Mouse (Mus musculus): ENCODE measurements around the gene Spon1.

The Spon1 gene

DNA sequence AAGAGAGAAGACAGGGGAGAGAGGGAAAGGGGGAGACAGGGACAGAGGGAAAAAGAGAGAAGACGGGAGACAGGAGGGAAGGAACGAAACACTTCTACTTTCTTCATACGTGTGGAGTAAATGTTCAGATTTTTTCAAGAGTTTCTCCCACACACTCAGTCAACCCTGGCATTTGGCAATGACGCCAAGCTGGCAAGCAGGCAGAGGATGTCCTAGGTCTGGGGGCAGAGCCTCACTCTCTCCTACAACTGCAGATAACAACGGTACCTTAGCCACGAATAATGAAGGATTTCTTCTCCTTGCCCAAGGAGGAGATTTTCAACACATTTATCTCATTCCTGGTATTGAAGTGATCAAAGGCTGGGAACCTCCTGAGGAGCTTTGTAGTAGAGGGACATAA lies 321.5 kb downstream of the Spon1 start:
- peak; percentile 48 for DNase-seq (ENCODE audit: low read depth, low spot score)

DNA sequence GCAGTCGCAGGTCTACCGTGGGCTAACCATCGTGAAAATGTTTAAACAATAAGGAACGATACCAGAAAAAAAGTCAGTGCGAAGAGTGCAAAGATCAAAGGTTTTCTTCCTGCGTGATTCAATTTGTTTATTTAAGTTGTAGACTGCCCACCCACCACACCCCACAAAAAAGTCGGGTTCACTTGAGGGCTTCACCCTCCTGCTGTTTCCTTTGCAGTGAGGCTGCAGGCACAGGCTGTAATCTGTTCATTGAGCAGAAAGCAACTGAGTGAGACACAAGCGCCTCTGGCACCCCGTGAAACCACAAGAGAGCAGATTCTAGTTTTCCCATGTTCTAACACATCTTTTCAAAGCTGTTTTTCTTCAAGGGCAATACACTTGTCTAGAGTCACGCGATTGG lies 322.2 kb downstream of the Spon1 start:
- DNase-seq (ENCODE audit: low read depth, low spot score): peak; percentile 93

DNA sequence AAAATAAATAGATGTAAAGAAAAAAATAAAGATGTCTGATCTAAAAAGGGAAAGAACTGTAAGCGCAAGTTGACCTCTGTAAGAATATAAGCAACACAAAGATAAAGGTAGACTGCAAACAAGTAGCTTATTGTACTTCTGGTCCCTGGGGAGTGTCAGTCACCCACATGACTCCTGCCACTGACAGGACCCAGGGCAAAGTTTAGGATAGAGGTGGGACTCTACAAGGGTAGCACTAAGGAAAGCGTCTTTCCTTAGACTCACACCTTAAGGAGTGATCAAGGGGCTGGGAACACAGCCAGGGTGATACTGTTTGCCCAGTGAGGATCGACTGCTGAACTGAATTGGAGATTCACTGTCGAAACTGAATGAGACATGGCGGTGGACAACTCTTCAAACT lies 323.1 kb downstream of the Spon1 start:
- DNase-seq (ENCODE audit: low read depth, low spot score): no peak

DNA sequence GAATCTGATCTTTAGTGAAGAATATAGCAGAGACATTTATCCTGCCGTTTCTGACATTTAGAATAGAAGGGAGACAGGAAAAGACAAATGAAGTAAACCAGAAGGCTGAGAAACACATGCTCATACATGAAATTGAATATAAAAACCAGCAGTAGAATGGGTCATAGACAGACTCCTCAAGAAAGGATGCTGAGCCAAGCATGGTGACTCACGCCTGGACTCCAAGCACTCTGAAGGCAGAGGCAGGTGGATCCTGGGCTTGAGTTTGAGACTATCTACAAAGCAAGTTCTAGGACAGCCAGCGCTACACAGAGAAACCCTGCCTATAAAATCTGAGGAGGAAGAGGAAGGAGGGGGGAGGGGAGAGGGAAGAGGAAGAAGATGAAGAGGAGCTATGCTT lies 324.4 kb downstream of the Spon1 start:
- no peak for DNase-seq (ENCODE audit: low read depth, low spot score)

DNA sequence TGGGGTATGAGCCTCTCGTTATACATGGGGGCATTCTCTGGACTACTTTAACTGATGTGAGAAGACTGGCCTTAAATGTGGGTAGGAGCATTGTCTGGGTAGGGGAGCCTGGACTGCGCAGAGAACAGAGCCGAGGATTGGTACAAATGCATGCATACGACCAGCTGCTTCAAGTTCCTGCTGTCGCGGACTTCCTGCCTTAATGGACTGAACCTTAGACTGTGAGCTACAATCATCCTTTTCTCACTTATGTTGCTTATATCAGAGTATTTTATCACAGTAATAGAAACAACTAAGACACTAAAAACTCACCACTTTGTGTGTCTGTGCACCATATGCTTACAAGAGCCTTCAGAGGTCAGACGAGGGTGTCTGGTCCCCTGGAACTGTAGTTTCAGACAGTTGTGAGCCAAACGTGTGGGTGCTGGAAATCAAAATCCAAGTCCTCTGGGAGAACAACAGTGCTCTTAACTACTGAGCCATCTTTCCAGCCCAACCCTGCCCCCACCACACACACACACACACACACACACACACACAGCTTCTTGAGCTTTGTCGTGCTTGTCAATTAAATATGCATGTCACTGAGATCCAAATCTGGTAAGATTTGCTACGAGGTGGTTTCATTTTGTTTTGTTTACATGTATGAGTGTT lies 325.2 kb downstream of the Spon1 start:
- DNase-seq (ENCODE audit: low read depth, low spot score): no peak

Measured in CD4-positive helper T cell, adult 2 months (primary cell).